Mouse (Mus musculus) intestine, postnatal 0 days (tissue): ENCODE results near the gene Nifk. TPM values are rescaled to one million over a fixed set of nuclear protein-coding genes. Genes with fewer than 3 reads are reported as not detected.

Experiments used
- ATAC-seq: fragments of 200-750 bp; cut with Nextera tagmentation; 2 replicates; pipeline ENCODE4 v1.8.0; 2017; ENCODE audit warnings: mild to moderate bottlenecking, moderate TSS enrichment, moderate library complexity
- H3K27ac ChIP-seq: fragments of 300-500 bp; sonication (generic); 2 replicates; pipeline ENCODE4 v1.5.1; 2014; ENCODE audit warnings: mild to moderate bottlenecking, low read depth, low read length, moderate library complexity
- H3K27me3 ChIP-seq: fragments of 300-500 bp; sonication (generic); replicated peaks from 2 replicates; pipeline ENCODE4 v1.6.1; 2014; ENCODE audit warnings: low read length, mixed read lengths; ENCODE audit not compliant: control insufficient read depth, insufficient read depth
- H3K36me3 ChIP-seq: fragments of 300-500 bp; sonication (generic); 2 replicates; pipeline ENCODE4 v1.6.1; 2014; ENCODE audit warnings: mild to moderate bottlenecking, moderate library complexity; ENCODE audit not compliant: control insufficient read depth, insufficient read depth
- H3K4me1 ChIP-seq: fragments of 300-500 bp; sonication (generic); replicated peaks from 2 replicates; pipeline ENCODE4 v1.6.1; 2014; ENCODE audit warnings: antibody characterized with exemption, low read length, mixed read lengths; ENCODE audit not compliant: control insufficient read depth, insufficient read depth
- H3K4me2 ChIP-seq: fragments of 300-500 bp; sonication (generic); replicated peaks from 2 replicates; pipeline ENCODE4 v1.6.1; 2014; ENCODE audit warnings: low read depth, mild to moderate bottlenecking, moderate library complexity
- H3K4me3 ChIP-seq: fragments of 300-500 bp; sonication (generic); 2 replicates; pipeline ENCODE4 v1.5.1; 2014; ENCODE audit warnings: low read depth, low read length
- H3K9ac ChIP-seq: fragments of 300-500 bp; sonication (generic); 2 replicates; pipeline ENCODE4 v1.6.1; 2014; ENCODE audit warnings: mild to moderate bottlenecking, low read depth, low read length
- H3K9me3 ChIP-seq: fragments of 300-500 bp; sonication (generic); 2 replicates; pipeline ENCODE4 v1.6.1; 2016; ENCODE audit warnings: mixed run types; ENCODE audit not compliant: control insufficient read depth
- CTCF ChIP-seq: sonication (generic); IDR thresholded peaks from 2 replicates; pipeline ENCODE4 v1.5.1; 2016; ENCODE audit warnings: low read depth, mild to moderate bottlenecking, control low read depth, antibody characterized with exemption, moderate library complexity
- WGBS: fragments of 180-500 bp; shearing (Covaris S2); extraction: QIAGEN DNeasy Blood & Tissue Kit; methylation state at CpG from one replicate; pipeline ENCODE4 v1.1.7; 2014; 5-methylcytosine and 5-hydroxymethylcytosine counted together
- polyA plus RNA-seq: library from polyadenylated mRNA; unstranded; fragments of >200 nt; fragmentation: Nextera tagmentation; extraction: Ambion mirVana; gene quantifications from 2 replicates; pipeline ENCODE4 v1.2.1, GENCODE M21; 2015

Nifk gene
- polyA plus RNA-seq, 1 experiment from 2014 or later, result 41.4 TPM

DNA sequence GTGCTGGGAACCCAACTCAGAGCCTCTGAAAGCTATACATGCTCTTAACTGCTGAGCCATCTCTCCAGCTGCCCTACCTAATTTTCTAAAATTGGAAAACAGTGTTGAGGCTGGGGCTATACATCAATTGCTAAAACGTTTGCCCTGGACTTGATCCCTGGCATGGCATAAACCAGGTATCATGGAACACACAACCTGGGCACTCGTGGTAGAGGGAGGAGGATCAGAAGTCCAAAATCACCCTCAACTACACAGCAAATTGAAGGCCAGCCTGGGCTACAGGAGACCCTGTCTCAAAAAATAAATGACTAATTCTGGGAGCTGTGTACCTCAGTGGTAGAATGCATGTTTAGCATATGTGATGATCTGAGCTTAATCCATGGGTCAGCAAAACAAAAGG lies 23.9 kb upstream of the Nifk start:
- Histone ChIP-seq H3K4me3 (no peak overlapping the region), H3K9me3 (no peaks in the 10 kb centered on the region), H3K9ac (no peak overlapping the region), H3K27ac (no peak overlapping the region), H3K27me3 (no peaks in the 10 kb centered on the region), H3K36me3 (peaks cover 50% of the 10 kb centered on the region), H3K4me1 (no peaks in the 10 kb centered on the region), H3K4me2 (no peak overlapping the region)
- ATAC-seq, result no peak
- WGBS, result 91% methylated on average over 2 of the region's 2 CpGs
- TF ChIP-seq CTCF, result no peak

- under 1% methylated on average over 67 of the region's 67 CpGs for WGBS
- no peak for TF ChIP-seq CTCF
Measured at GRCm38 (mm10) chr1:118310780-118311621, 10.6 kb upstream of the Nifk start.

DNA sequence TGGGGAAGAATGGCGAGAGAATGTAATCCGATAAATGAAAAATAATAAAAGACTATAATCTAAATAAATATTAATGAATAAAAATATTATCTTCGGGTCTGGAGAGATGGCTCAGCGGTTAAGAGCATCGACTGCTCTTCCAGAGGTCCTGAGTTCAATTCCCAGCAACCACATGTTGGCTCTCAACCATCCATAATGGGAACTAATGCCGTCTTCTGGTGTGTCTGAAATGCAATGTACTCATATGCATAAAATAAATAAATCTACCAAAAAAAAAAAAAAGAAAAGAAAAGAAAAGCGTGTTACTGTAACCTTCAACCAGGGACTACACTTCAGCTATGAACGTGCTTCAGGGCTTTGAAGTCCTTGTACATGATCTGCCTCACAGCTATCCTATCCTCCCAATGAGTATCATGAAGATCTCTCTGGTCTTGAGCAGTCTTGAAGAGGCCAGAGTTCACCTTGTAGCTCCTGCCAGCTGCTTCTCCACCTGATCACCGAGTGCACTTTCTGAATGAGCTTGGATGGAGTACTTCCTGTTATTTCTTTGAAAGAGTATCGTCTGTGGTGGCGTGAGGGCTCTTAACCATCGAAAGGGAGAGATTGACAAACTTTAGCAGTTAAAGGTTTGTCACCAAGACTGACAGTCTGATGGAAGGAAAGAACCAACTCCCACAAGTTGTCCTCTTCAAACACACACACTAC lies 9.9 kb upstream of the Nifk start, which contains the start of gene Tsn:
Gene Tsn, minus strand, starts transcription at position 118 of the 705 bp plus-strand sequence.
- no peak for TF ChIP-seq CTCF
- Histone ChIP-seq H3K36me3 (no peaks in the 10 kb centered on the region), H3K9ac (peak within 1 kb of the TSS; percentile 76), H3K4me1 (peaks cover 5% of the 10 kb centered on the region; the same call in 1 of the 2 replicates), H3K27me3 (no peaks in the 10 kb centered on the region), H3K9me3 (no peaks in the 10 kb centered on the region), H3K27ac (peak within 1 kb of the TSS; percentile 94), H3K4me3 (peak within 1 kb of the TSS; percentile 77), H3K4me2 (peak within 1 kb of the TSS; percentile 76)
- 35% methylated on average over 12 of the region's 12 CpGs for WGBS
- no peak for ATAC-seq

More at GRCm38 (mm10) chr1:118310780-118311621, 10.6 kb upstream of the Nifk start:
- peak; percentile 98 for ATAC-seq
- Histone ChIP-seq H3K4me1 (peaks cover 5% of the 10 kb centered on the region; the same call in 1 of the 2 replicates), H3K27ac (peak overlapping the region; percentile 94), H3K27me3 (no peaks in the 10 kb centered on the region), H3K36me3 (peaks cover 7% of the 10 kb centered on the region; the same call in 1 of the 2 replicates), H3K9ac (peak overlapping the region; percentile 76), H3K9me3 (no peaks in the 10 kb centered on the region), H3K4me3 (peak overlapping the region; percentile 77), H3K4me2 (peak overlapping the region; percentile 76)

DNA sequence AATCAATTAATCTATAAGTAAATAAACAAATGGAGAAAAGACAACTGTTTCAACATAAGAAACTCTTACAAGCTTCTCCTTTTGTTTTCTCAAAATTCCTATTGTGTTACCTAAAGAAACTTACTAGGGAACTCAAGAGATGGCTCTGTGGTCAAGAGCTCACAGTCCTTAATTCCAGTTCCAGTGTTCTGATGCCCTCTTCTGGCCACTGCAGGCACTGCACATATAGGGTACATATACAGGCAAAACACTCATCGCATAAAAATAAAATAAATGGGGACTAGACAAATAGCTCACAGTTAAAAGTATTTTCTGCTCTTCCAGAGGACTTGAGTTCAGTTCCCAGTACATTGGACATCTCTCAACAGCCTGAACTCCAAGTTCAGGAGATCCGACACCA lies 943 bp upstream of the Nifk start:
- Histone ChIP-seq H3K4me3 (no peak overlapping the region), H3K36me3 (peaks cover 18% of the 10 kb centered on the region), H3K4me2 (no peak overlapping the region), H3K9me3 (no peaks in the 10 kb centered on the region), H3K27ac (no peak overlapping the region), H3K9ac (no peak overlapping the region), H3K27me3 (no peaks in the 10 kb centered on the region), H3K4me1 (no peaks in the 10 kb centered on the region)
- WGBS, result 70% methylated on average over 2 of the region's 2 CpGs
- ATAC-seq, result no peak
- peak; percentile 63 for TF ChIP-seq CTCF

DNA sequence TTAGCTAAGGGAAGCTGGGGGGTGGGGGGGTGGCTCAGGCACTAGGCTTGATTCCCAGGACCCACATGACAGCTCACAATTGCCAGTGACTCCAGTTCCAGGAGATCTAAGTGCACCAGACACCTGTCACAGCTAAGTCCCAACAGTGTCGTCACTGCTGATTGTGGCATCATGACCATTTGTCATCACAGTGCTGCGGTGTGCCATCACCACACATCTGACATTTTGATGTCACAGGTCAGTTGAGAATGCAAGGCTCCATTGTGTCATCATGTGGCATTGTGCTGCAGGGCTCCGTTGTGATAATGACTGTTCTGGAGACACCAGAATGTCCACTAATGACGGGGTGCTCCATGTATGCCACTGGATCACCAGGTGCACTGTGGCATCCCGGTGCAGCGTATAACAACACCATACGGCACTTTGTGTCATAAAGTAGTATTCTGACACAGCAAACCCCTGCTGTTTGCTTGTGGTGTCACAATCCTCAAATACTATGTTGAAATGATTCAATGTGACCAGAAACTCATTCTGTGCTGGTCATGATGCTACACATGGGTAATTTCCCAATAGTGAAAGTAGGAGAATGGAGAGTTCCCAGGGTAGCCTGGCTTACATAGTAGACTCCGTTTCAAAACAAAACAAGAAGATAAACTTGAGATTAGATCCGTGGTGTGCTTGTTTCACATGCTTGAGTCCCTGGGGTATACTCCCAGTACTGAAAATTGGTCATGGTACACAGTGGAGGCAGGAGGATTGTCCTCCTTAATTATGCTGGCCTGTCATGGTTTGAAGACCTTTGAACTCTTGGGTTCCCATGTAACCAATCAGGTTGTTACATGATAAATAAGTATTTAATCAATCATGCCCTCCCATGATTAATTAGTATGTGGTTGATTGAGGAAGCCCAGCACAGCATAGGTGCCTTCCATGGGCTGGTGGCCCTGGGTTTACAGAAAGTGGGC lies 13.4 kb downstream of the Nifk start:
- Histone ChIP-seq H3K27ac (no peak overlapping the region), H3K27me3 (no peaks in the 10 kb centered on the region), H3K4me3 (no peak overlapping the region), H3K9ac (no peak overlapping the region), H3K4me2 (no peak overlapping the region), H3K36me3 (peaks cover 47% of the 10 kb centered on the region), H3K9me3 (no peaks in the 10 kb centered on the region), H3K4me1 (no peaks in the 10 kb centered on the region)
- WGBS, result 83% methylated on average over 9 of the region's 9 CpGs
- ATAC-seq, result no peak
- no peak for TF ChIP-seq CTCF
